Mouse (Mus musculus) neural tube, embryonic 14.5 days (tissue): ENCODE data around the gene Tmem165. TPM values are rescaled to one million over a fixed set of nuclear protein-coding genes. Genes with fewer than 3 reads are reported as not detected.

ENCODE experiments used
- ATAC-seq: fragments of 200-750 bp; cut with Nextera tagmentation; 2 replicates; pipeline ENCODE4 v1.8.0; 2017; ENCODE audit warnings: low read depth, mild to moderate bottlenecking, moderate TSS enrichment, moderate library complexity
- H3K27ac ChIP-seq: fragments of 300-500 bp; sonication (generic); 2 replicates; pipeline ENCODE4 v1.5.1; 2014; ENCODE audit warnings: low read depth, mild to moderate bottlenecking, control low read depth, low read length, moderate library complexity, mixed read lengths
- H3K27me3 ChIP-seq: fragments of 300-500 bp; sonication (generic); 2 replicates; pipeline ENCODE4 v1.6.1; 2014; ENCODE audit warnings: low read length; ENCODE audit not compliant: control insufficient read depth, insufficient read depth
- H3K36me3 ChIP-seq: fragments of 300-500 bp; sonication (generic); 2 replicates; pipeline ENCODE4 v1.6.1; 2014; ENCODE audit warnings: low read length, mixed read lengths; ENCODE audit not compliant: control insufficient read depth, insufficient read depth
- H3K4me1 ChIP-seq: fragments of 300-500 bp; sonication (generic); 2 replicates; pipeline ENCODE4 v1.6.1; 2014; ENCODE audit warnings: low read length; ENCODE audit not compliant: control insufficient read depth, insufficient read depth
- H3K4me2 ChIP-seq: fragments of 300-500 bp; sonication (generic); 2 replicates; pipeline ENCODE4 v1.6.1; 2014; ENCODE audit warnings: mild to moderate bottlenecking, low read depth, low read length, control low read depth
- H3K4me3 ChIP-seq: fragments of 300-500 bp; sonication (generic); 2 replicates; pipeline ENCODE4 v1.5.1; 2014; ENCODE audit warnings: low read depth, low read length, control low read depth, mixed read lengths
- H3K9ac ChIP-seq: fragments of 300-500 bp; sonication (generic); replicated peaks from 2 replicates; pipeline ENCODE4 v1.6.1; 2014; ENCODE audit warnings: low read depth, mild to moderate bottlenecking, control low read depth, low read length, mixed read lengths
- H3K9me3 ChIP-seq: fragments of 300-500 bp; sonication (generic); 2 replicates; pipeline ENCODE4 v1.6.1; 2016; ENCODE audit warnings: low read length; ENCODE audit not compliant: control insufficient read depth
- WGBS: fragments of 180-500 bp; shearing (Covaris S2); extraction: QIAGEN DNeasy Blood & Tissue Kit; methylation state at CpG from one replicate; pipeline ENCODE4 v1.1.7; 2014; 5-methylcytosine and 5-hydroxymethylcytosine counted together
- polyA plus RNA-seq: library from polyadenylated mRNA; unstranded; fragments of >200 nt; fragmentation: Nextera tagmentation; extraction: Ambion mirVana; gene quantifications from 2 replicates; pipeline ENCODE4 v1.2.1, GENCODE M21; 2014

Gene Tmem165
- polyA plus RNA-seq = 54.0 and 63.5 TPM in 2 replicates

DNA sequence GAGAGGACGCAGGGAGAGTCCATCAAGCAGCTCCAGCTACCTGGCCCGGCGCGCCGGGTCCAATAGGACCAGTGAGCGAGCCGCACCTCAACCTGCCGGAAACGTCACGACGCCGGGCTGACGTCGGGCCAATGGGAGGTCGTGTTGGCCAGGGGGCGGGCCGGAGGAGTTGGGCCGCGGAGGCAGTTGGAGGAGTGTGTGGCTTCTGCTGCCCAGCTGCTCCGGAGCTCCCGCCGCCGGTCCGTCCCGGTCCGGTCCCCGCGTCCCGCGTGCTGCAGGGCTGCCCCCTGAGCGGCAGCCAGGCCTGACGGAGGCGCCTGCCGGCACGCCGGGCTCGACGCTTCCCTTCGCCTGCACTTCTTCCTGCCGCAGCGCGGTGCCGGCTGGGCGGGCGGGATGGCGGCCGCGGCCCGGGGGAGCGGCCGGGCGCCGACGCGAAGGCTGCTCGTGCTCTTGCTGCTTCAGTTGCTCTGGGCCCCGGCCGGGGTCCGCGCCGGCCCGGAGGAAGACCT lies at the start of gene Tmem165:
Tmem165 (plus strand) TSS at position 131 of the 512 bp plus-strand sequence.
- H3K4me1 ChIP-seq = peaks cover 13% of the 10 kb centered on the region
- peak within 1 kb of the TSS; percentile 93 for H3K4me3 ChIP-seq
- H3K36me3 ChIP-seq = no peaks in the 10 kb centered on the region
- H3K9me3 ChIP-seq = no peaks in the 10 kb centered on the region
- under 1% methylated on average over 50 of the region's 62 CpGs for WGBS
- peak within 1 kb of the TSS; percentile 90 for H3K9ac ChIP-seq
- H3K4me2 ChIP-seq = peak within 1 kb of the TSS; percentile 73
- H3K27me3 ChIP-seq = no peaks in the 10 kb centered on the region
- ATAC-seq = peak; percentile 99
- peak within 1 kb of the TSS; percentile 95 for H3K27ac ChIP-seq

DNA sequence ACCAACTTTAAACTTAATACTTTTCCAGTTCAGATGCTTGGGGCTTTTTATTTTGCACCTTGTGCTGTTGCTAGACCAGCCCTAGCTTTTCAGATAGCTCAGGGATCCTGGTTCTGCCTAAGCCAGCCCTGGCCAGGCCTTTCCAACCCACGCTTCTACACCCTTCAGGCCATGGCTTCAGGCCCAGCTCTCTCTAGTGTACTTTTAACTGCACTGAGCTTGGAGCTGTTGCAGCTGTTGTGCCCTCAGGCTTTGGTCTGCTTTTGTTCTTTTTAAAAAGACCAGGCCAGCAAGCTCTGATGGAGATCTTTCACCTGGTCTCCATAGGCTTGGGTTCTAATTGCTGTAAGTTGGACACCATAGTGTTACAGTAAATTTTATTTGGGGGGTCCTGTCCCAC lies 48.0 kb upstream of the Tmem165 start:
- H3K4me3 ChIP-seq = no peak overlapping the region
- peaks cover 4% of the 10 kb centered on the region; the same call in 1 of the 2 replicates for H3K4me1 ChIP-seq
- no peak for ATAC-seq
- no peak overlapping the region for H3K4me2 ChIP-seq
- WGBS = 88% methylated on average over 1 of the region's 1 CpGs
- H3K9me3 ChIP-seq = no peaks in the 10 kb centered on the region
- H3K27ac ChIP-seq = no peak overlapping the region
- H3K9ac ChIP-seq = no peak overlapping the region
- no peaks in the 10 kb centered on the region for H3K27me3 ChIP-seq
- H3K36me3 ChIP-seq = no peaks in the 10 kb centered on the region

DNA sequence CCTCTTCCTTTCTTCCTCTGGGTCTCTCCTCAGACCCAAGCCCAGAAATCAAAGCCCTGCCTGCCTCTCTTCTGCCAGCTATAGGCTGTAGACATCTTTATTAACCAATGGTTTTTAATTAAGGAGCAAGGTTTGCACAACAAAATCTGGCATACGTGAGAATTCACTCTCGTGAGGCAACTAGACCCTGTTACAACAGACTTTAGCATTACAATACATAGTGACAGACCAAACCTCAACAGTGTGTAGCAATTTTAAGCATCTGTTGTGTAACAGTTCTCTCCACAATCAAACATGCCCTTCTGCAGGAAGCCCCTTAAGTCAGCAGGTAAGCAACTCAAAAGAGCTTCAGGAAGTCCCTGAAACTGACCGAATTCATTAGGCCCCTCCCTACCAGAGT lies 47.4 kb upstream of the Tmem165 start:
- Histone ChIP-seq H3K9me3 (no peaks in the 10 kb centered on the region), H3K27ac (no peak overlapping the region), H3K27me3 (no peaks in the 10 kb centered on the region), H3K36me3 (no peaks in the 10 kb centered on the region), H3K4me1 (peaks cover 4% of the 10 kb centered on the region; the same call in 1 of the 2 replicates), H3K9ac (no peak overlapping the region), H3K4me2 (no peak overlapping the region), H3K4me3 (no peak overlapping the region)
- ATAC-seq = no peak
- WGBS = 93% methylated on average over 3 of the region's 3 CpGs

DNA sequence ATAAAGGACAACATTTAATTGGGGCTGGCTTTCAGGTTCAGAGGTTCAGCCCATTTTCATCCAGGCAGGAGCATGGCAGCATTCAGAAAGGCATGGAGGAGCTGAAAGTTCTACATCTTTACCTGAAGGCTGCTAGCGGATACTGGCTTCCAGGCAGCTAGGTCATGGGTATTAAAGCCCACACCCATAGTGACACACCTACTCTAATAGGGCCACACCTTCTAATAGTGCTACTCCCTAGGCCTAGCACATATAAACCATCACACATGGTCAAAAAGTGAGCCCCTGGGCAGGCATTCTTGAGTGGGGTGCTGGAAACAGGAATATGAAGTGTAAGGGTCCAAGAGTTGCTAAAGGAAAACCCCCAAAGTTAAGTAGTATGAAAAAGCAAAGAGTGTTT lies 46.1 kb upstream of the Tmem165 start:
- Histone ChIP-seq H3K9me3 (no peaks in the 10 kb centered on the region), H3K4me1 (peaks cover 4% of the 10 kb centered on the region; the same call in 1 of the 2 replicates), H3K27ac (no peak overlapping the region), H3K4me2 (no peak overlapping the region), H3K27me3 (no peaks in the 10 kb centered on the region), H3K9ac (no peak overlapping the region), H3K4me3 (no peak overlapping the region), H3K36me3 (no peaks in the 10 kb centered on the region)
- no peak for ATAC-seq
- WGBS = 95% methylated on average over 1 of the region's 1 CpGs

DNA sequence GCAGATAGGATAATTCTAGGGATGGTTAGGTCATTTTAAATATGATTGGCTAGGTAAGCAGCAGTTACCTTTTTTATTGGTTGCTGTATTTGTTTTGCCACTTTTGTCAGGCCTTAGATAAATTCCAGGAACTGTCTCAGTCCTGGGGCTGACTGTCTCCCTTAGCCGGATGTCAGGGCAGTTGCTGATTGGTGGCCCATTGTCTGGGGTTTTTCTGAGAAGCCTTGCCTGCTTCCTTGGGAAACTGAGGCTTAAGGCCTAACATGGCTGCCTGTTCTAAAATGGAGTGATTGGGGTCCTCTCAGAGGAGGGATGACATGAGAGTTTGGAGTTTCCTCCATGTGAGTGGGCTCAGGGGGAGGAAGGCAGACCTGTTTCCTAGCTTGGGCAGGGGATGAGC lies 45.6 kb upstream of the Tmem165 start:
- Histone ChIP-seq H3K4me2 (no peak overlapping the region), H3K27ac (no peak overlapping the region), H3K4me1 (peaks cover 4% of the 10 kb centered on the region; the same call in 1 of the 2 replicates), H3K9ac (no peak overlapping the region), H3K27me3 (no peaks in the 10 kb centered on the region), H3K36me3 (no peaks in the 10 kb centered on the region), H3K9me3 (no peaks in the 10 kb centered on the region), H3K4me3 (no peak overlapping the region)
- ATAC-seq = no peak
- WGBS = 57% methylated on average over 1 of the region's 1 CpGs

DNA sequence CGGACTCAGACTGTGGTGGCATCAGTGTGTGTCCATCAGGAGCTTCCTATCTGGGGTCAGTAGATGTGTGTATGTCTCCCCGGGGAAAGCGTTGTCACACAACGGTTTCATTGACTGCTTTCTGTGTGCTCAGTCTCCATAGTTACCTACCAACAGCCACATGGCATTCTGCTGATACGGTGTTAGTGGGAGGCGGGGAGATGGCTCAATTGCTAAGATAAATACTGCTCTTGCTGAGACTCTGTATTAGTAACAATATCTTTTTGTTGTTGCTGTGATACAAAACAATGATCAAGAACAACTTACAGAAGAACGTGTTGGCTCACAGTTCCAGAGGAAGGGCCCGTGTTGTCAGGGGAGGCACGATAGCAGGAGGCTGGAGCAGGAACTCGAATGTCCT lies 45.2 kb upstream of the Tmem165 start:
- no peaks in the 10 kb centered on the region for H3K36me3 ChIP-seq
- no peaks in the 10 kb centered on the region for H3K27me3 ChIP-seq
- H3K4me3 ChIP-seq = no peak overlapping the region
- peaks cover 4% of the 10 kb centered on the region; the same call in 1 of the 2 replicates for H3K4me1 ChIP-seq
- no peaks in the 10 kb centered on the region for H3K9me3 ChIP-seq
- WGBS = 27% methylated on average over 10 of the region's 10 CpGs
- no peak overlapping the region for H3K9ac ChIP-seq
- no peak for ATAC-seq
- H3K27ac ChIP-seq = no peak overlapping the region
- no peak overlapping the region for H3K4me2 ChIP-seq

DNA sequence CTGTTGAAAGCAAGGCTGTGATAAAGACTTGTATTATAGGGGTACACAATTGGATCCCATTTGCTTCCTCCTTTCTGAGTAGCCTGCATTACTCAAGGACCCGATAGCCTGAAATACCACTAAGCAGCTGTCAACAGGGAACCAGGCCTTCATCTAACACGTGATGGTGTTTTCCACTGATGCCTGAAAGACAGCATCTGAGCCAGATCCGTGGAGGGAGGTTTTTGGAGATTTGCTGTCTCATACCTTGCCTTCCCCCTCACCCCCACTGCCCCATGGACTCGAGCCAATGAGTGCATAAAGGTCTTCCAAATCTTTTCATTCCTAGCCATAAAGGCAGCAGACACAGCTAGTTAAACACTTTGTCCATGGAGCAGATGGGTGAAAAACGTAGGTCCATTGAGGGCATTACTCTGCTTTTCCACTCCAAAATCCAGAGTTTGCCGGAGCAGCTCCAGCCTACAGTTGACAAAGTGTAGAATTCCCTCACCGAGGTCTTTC lies 44.5 kb upstream of the Tmem165 start:
- no peak for ATAC-seq
- Histone ChIP-seq H3K4me2 (peak overlapping the region; percentile 83; the same call in 1 of the 2 replicates), H3K9ac (no peak overlapping the region), H3K27ac (no peak overlapping the region), H3K9me3 (no peaks in the 10 kb centered on the region), H3K27me3 (no peaks in the 10 kb centered on the region), H3K36me3 (no peaks in the 10 kb centered on the region), H3K4me3 (no peak overlapping the region), H3K4me1 (peaks cover 4% of the 10 kb centered on the region; the same call in 1 of the 2 replicates)
- 42% methylated on average over 7 of the region's 7 CpGs for WGBS

DNA sequence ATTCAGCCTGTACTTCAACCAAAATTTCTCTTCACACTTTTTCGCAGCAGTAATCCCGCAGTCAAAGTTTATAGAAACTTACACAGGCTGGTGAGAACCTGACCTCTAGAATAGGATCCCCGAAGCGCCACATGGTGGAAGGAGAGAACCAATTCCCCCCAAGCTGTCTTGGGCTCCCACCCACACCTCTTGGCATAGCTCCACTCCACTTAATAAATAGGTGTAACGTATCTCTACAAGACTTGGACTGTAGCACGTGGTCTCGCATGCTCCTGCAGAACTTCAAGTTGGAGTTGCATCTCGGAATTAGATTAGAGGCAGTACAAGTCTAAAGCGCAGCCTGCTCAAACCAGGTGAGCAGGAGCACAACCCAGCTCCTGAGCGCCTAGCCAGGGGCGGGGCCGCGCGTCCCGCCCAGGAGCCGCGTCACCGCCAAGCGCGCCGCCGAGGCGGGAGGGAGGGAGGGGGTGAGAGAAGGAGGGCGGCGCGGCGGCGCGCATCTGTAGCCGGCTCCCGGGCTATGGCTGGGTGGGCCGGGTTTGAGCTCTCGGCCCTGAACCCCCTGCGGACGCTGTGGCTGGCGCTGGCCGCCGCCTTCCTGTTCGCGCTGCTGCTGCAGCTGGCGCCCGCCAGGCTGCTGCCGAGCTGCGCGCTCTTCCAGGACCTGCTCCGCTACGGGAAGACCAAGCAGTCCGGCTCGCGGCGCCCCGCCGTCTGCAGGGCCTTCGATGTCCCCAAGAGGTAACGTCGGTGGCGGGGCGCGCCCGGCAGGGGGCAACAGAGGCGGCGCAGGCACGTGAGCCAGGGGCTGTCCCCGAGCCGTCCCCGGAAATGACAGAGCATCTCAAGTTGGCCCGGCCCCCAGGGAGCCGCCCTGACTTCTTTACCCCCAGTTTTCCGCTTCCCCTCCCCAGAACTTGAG lies 43.6 kb upstream of the Tmem165 start, which contains the start of gene Srd5a3:
Srd5a3 (plus strand) TSS at position 464 of the 922 bp plus-strand sequence.
- no peaks in the 10 kb centered on the region for H3K36me3 ChIP-seq
- ATAC-seq = peak; percentile 97
- H3K4me1 ChIP-seq = peaks cover 4% of the 10 kb centered on the region; the same call in 1 of the 2 replicates
- H3K4me2 ChIP-seq = peak within 1 kb of the TSS; percentile 83
- H3K9ac ChIP-seq = peak within 1 kb of the TSS; percentile 81
- WGBS = 1% methylated on average over 50 of the region's 69 CpGs
- peak within 1 kb of the TSS; percentile 88 for H3K27ac ChIP-seq
- H3K9me3 ChIP-seq = no peaks in the 10 kb centered on the region
- H3K4me3 ChIP-seq = peak within 1 kb of the TSS; percentile 70
- no peaks in the 10 kb centered on the region for H3K27me3 ChIP-seq

DNA sequence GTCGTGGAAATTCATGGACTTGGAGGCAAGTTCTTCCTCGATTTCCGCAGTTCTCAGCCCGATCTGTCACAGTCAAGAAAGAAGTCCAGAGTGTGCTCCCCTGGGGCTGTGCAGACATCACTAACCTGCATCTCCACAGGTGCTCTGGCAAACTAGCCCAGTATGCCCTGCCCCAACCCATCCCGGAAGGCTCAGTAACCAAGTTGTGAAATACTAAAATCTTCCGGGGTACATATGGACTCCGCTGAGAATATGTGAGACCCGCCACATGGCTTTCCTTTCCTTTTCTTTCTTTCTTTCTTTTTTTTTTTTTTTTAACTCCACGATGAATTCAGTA lies 43.0 kb upstream of the Tmem165 start:
- WGBS = 10% methylated on average over 9 of the region's 9 CpGs

More for the DNA sequence above, 43.0 kb upstream of the Tmem165 start:
- no peaks in the 10 kb centered on the region for H3K9me3 ChIP-seq
- no peaks in the 10 kb centered on the region for H3K27me3 ChIP-seq
- no peaks in the 10 kb centered on the region for H3K36me3 ChIP-seq
- H3K4me1 ChIP-seq = peaks cover 4% of the 10 kb centered on the region; the same call in 1 of the 2 replicates
- ATAC-seq = peak; percentile 53
- H3K4me2 ChIP-seq = peak overlapping the region; percentile 83
- H3K27ac ChIP-seq = peak overlapping the region; percentile 88; the same call in 1 of the 2 replicates
- H3K9ac ChIP-seq = peak overlapping the region; percentile 81
- H3K4me3 ChIP-seq = peak overlapping the region; percentile 70
